Mouse (Mus musculus) forebrain, embryonic 12.5 days (tissue): ENCODE results near the gene Brms1. TPM values are rescaled to one million over a fixed set of nuclear protein-coding genes. Genes with fewer than 3 reads are reported as not detected.

Experiments
- ATAC-seq: fragments of 200-750 bp; cut with Nextera tagmentation; 2 replicates; pipeline ENCODE4 v1.8.0; 2017; ENCODE audit warnings: moderate TSS enrichment; ENCODE audit not compliant: low FRiP score
- H3K27ac ChIP-seq: fragments of 300-500 bp; sonication (generic); 2 replicates; pipeline ENCODE4 v1.5.1; 2016; ENCODE audit warnings: mild to moderate bottlenecking
- H3K27me3 ChIP-seq: fragments of 300-500 bp; sonication (generic); 2 replicates; pipeline ENCODE4 v1.6.1; 2016; ENCODE audit warnings: mild to moderate bottlenecking
- H3K36me3 ChIP-seq: fragments of 300-500 bp; sonication (generic); replicated peaks from 2 replicates; pipeline ENCODE4 v1.6.1; 2016; ENCODE audit warnings: mild to moderate bottlenecking
- H3K4me1 ChIP-seq: fragments of 300-500 bp; sonication (generic); 2 replicates; pipeline ENCODE4 v1.6.1; 2016
- H3K4me2 ChIP-seq: fragments of 300-500 bp; sonication (generic); 2 replicates; pipeline ENCODE4 v1.6.1; 2016; ENCODE audit warnings: mild to moderate bottlenecking, moderate library complexity
- H3K4me3 ChIP-seq: fragments of 300-500 bp; sonication (generic); replicated peaks from 2 replicates; pipeline ENCODE4 v1.5.1; 2016; ENCODE audit warnings: mild to moderate bottlenecking
- H3K9ac ChIP-seq: fragments of 300-500 bp; sonication (generic); 2 replicates; pipeline ENCODE4 v1.6.1; 2016; ENCODE audit warnings: mild to moderate bottlenecking
- H3K9me3 ChIP-seq: fragments of 300-500 bp; sonication (generic); 2 replicates; pipeline ENCODE4 v1.6.1; 2016
- WGBS: fragments of 180-500 bp; shearing (Covaris S2); methylation state at CpG from one replicate; pipeline ENCODE4 v1.1.7; 2016; 5-methylcytosine and 5-hydroxymethylcytosine counted together
- polyA plus RNA-seq: library from polyadenylated mRNA; unstranded; fragments of >200 nt; fragmentation: Nextera tagmentation; extraction: Ambion mirVana; gene quantifications from 2 replicates; pipeline ENCODE4 v1.2.1, GENCODE M21; 2016

The Brms1 gene
- polyA plus RNA-seq, 1 experiment from 2014 or later = 60.3 TPM

- no peak overlapping the region for H3K4me3 ChIP-seq
- H3K27me3 ChIP-seq = peaks cover 8% of the 10 kb centered on the region
- H3K4me1 ChIP-seq = peaks cover 25% of the 10 kb centered on the region
- H3K27ac ChIP-seq = no peak overlapping the region
- ATAC-seq = no peak
- H3K9me3 ChIP-seq = no peaks in the 10 kb centered on the region
- H3K9ac ChIP-seq = no peak overlapping the region
- WGBS = 88% methylated on average over 4 of the region's 4 CpGs
- H3K4me2 ChIP-seq = no peak overlapping the region
- H3K36me3 ChIP-seq = peaks cover 51% of the 10 kb centered on the region
These were observed 4.4 kb downstream of the Brms1 start for GRCm38 (mm10) chr19:5045531-5045930.

- H3K36me3 ChIP-seq = peaks cover 51% of the 10 kb centered on the region
These were observed 7.2 kb downstream of the Brms1 start for GRCm38 (mm10) chr19:5048138-5049056.

GRCm38 (mm10) chr19:5049325-5049724 is 8.2 kb downstream of the Brms1 start:
- H3K36me3 ChIP-seq = peaks cover 43% of the 10 kb centered on the region
- ATAC-seq = no peak
- no peak overlapping the region for H3K4me3 ChIP-seq

More at GRCm38 (mm10) chr19:5048138-5049056, 7.2 kb downstream of the Brms1 start:
- no peak overlapping the region for H3K4me3 ChIP-seq
- no peak overlapping the region for H3K27ac ChIP-seq
- peaks cover 37% of the 10 kb centered on the region for H3K27me3 ChIP-seq
- no peak for ATAC-seq
- 86% methylated on average over 14 of the region's 14 CpGs for WGBS
- H3K9me3 ChIP-seq = no peaks in the 10 kb centered on the region
- H3K4me2 ChIP-seq = no peak overlapping the region
- peaks cover 22% of the 10 kb centered on the region for H3K4me1 ChIP-seq
- no peak overlapping the region for H3K9ac ChIP-seq

GRCm38 (mm10) chr19:5050047-5050905 is 9.1 kb downstream of the Brms1 start, which contains the start of gene Rin1:
Gene Rin1, plus strand, starts transcription at chr19:5050481.
- Histone ChIP-seq H3K36me3 (peaks cover 43% of the 10 kb centered on the region), H3K4me2 (peak within 1 kb of the TSS; percentile 8; the same call in 1 of the 2 replicates), H3K4me1 (peaks cover 22% of the 10 kb centered on the region), H3K27me3 (peaks cover 48% of the 10 kb centered on the region), H3K9ac (0 out of 2 replicates have a peak within 1 kb of the TSS, but pooled peaks have one; percentile 22), H3K4me3 (peak within 1 kb of the TSS; percentile 15; the same call in 1 of the 2 replicates), H3K9me3 (no peaks in the 10 kb centered on the region), H3K27ac (peak within 1 kb of the TSS; percentile 21; the same call in 1 of the 2 replicates)
- WGBS = 19% methylated on average over 14 of the region's 14 CpGs
- ATAC-seq = peak; percentile 50; the same call in 1 of the 2 replicates

More at GRCm38 (mm10) chr19:5049325-5049724, 8.2 kb downstream of the Brms1 start:
- H3K4me1 ChIP-seq = peaks cover 22% of the 10 kb centered on the region
- H3K27me3 ChIP-seq = peaks cover 45% of the 10 kb centered on the region
- H3K4me2 ChIP-seq = no peak overlapping the region
- 0 out of 2 replicates have a peak overlapping the region, but pooled peaks have one; percentile 22 for H3K9ac ChIP-seq
- peak overlapping the region; percentile 6; the same call in 1 of the 2 replicates for H3K27ac ChIP-seq
- 74% methylated on average over 6 of the region's 6 CpGs for WGBS
- no peaks in the 10 kb centered on the region for H3K9me3 ChIP-seq

GRCm38 (mm10) chr19:5051031-5051430 is 9.9 kb downstream of the Brms1 start:
- peaks cover 35% of the 10 kb centered on the region for H3K36me3 ChIP-seq
- no peaks in the 10 kb centered on the region for H3K9me3 ChIP-seq
- 6% methylated on average over 17 of the region's 17 CpGs for WGBS
- H3K4me3 ChIP-seq = 0 out of 2 replicates have a peak overlapping the region, but pooled peaks have one; percentile 15
- peak overlapping the region; percentile 8; the same call in 1 of the 2 replicates for H3K4me2 ChIP-seq
- no peak for ATAC-seq
- no peak overlapping the region for H3K9ac ChIP-seq
- peaks cover 48% of the 10 kb centered on the region for H3K27me3 ChIP-seq
- no peak overlapping the region for H3K27ac ChIP-seq
- peaks cover 22% of the 10 kb centered on the region for H3K4me1 ChIP-seq

- Histone ChIP-seq H3K4me1 (peaks cover 27% of the 10 kb centered on the region), H3K27me3 (peaks cover 48% of the 10 kb centered on the region)
- WGBS = 33% methylated on average over 3 of the region's 3 CpGs
These were observed 10.4 kb downstream of the Brms1 start for GRCm38 (mm10) chr19:5051515-5051914.

GRCm38 (mm10) chr19:5052166-5052822 is 11.1 kb downstream of the Brms1 start:
- ATAC-seq = no peak
- Histone ChIP-seq H3K27me3 (peaks cover 51% of the 10 kb centered on the region), H3K4me1 (peaks cover 29% of the 10 kb centered on the region), H3K4me2 (no peak overlapping the region), H3K4me3 (no peak overlapping the region; the same call in 1 of the 2 replicates), H3K9me3 (no peaks in the 10 kb centered on the region), H3K36me3 (peaks cover 24% of the 10 kb centered on the region), H3K27ac (no peak overlapping the region), H3K9ac (no peak overlapping the region)
- WGBS = 36% methylated on average over 25 of the region's 25 CpGs

More at GRCm38 (mm10) chr19:5051515-5051914, 10.4 kb downstream of the Brms1 start:
- ATAC-seq = no peak
- no peak overlapping the region for H3K9ac ChIP-seq
- H3K36me3 ChIP-seq = peaks cover 32% of the 10 kb centered on the region
- no peak overlapping the region for H3K27ac ChIP-seq
- no peak overlapping the region for H3K4me2 ChIP-seq
- no peak overlapping the region for H3K4me3 ChIP-seq
- H3K9me3 ChIP-seq = no peaks in the 10 kb centered on the region

GRCm38 (mm10) chr19:5052853-5053252 is 11.7 kb downstream of the Brms1 start:
- no peak overlapping the region for H3K27ac ChIP-seq
- ATAC-seq = no peak
- H3K4me1 ChIP-seq = peaks cover 30% of the 10 kb centered on the region
- H3K27me3 ChIP-seq = peaks cover 55% of the 10 kb centered on the region
- no peak overlapping the region for H3K4me3 ChIP-seq
- 63% methylated on average over 17 of the region's 17 CpGs for WGBS
- no peak overlapping the region for H3K9ac ChIP-seq
- no peaks in the 10 kb centered on the region for H3K9me3 ChIP-seq
- peaks cover 19% of the 10 kb centered on the region for H3K36me3 ChIP-seq
- no peak overlapping the region for H3K4me2 ChIP-seq

- no peak overlapping the region for H3K9ac ChIP-seq
- ATAC-seq = no peak
- H3K4me2 ChIP-seq = no peak overlapping the region
- H3K4me1 ChIP-seq = peaks cover 40% of the 10 kb centered on the region
- H3K27me3 ChIP-seq = peaks cover 61% of the 10 kb centered on the region
- H3K9me3 ChIP-seq = no peaks in the 10 kb centered on the region
- WGBS = 23% methylated on average over 9 of the region's 9 CpGs
- H3K27ac ChIP-seq = no peak overlapping the region
- no peak overlapping the region for H3K4me3 ChIP-seq
- peaks cover 9% of the 10 kb centered on the region for H3K36me3 ChIP-seq
These were observed 12.8 kb downstream of the Brms1 start for GRCm38 (mm10) chr19:5053909-5054308.

GRCm38 (mm10) chr19:5056251-5056650 is 15.1 kb downstream of the Brms1 start:
- no peak overlapping the region for H3K4me3 ChIP-seq

More at GRCm38 (mm10) chr19:5056251-5056650, 15.1 kb downstream of the Brms1 start:
- Histone ChIP-seq H3K9me3 (no peaks in the 10 kb centered on the region), H3K27me3 (peaks cover 46% of the 10 kb centered on the region), H3K36me3 (no peaks in the 10 kb centered on the region), H3K4me2 (no peak overlapping the region), H3K27ac (no peak overlapping the region), H3K9ac (no peak overlapping the region), H3K4me1 (peaks cover 42% of the 10 kb centered on the region)
- 7% methylated on average over 6 of the region's 6 CpGs for WGBS
- peak; percentile 61 for ATAC-seq
